Mouse (Mus musculus) cerebellum, adult 2 months (tissue): ENCODE measurements at regions not wholly inside any gene's neighbourhood (a gene's known extent, or its start where the extent isn't known, plus 50 kb on each side); places are given as distances from the start of the nearest gene placed in this dataset.

Experiments used
- CTCF ChIP-seq: fragments of 200-500 bp; IDR thresholded peaks from 2 replicates; pipeline ENCODE4 v1.5.1; 2011; ENCODE audit warnings: low read depth, mild to moderate bottlenecking, control low read depth, low read length, moderate library complexity, borderline replicate concordance; ENCODE audit not compliant: insufficient read depth
- POLR2A ChIP-seq: fragments of 200-500 bp; IDR thresholded peaks from 2 replicates; pipeline ENCODE4 v1.6.1; 2011; ENCODE audit warnings: low read length, control low read depth, borderline replicate concordance; ENCODE audit not compliant: insufficient read depth

DNA sequence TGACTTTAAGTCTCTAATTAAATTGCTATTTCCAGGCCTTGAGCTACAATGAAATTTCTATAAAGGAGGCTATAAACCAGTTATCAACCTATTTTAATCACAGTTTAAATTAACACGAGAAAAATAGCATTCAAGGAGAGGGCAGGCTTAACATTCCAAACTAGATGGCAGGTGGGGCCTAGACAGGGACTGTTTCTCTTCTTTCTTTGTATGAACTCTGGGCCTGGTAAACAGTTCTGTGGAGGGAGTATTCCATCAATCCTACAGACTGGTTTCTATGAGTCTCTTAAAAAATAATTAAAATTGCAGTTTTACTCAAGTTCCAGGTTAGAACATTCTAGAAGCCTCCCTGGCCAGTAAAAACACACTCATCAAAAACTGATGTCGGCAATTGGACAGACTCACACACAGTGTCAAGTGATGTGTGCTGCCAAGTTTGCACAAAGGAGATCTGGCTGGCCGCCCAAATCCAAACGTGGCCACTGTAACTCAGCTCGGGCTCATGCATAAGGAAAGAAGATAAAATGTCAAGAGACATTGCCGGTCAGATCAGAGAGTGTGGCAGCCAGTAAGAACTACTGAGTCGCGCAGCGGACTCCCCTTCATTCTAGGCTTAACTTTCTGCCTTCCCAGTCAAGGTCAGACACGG is 206.5 kb upstream of the Sash1 start:
- TF ChIP-seq POLR2A, result no peak
- no peak for TF ChIP-seq CTCF
